22 mouse cellular contexts compared by ENCODE assay signal in the genomic region with DNA sequence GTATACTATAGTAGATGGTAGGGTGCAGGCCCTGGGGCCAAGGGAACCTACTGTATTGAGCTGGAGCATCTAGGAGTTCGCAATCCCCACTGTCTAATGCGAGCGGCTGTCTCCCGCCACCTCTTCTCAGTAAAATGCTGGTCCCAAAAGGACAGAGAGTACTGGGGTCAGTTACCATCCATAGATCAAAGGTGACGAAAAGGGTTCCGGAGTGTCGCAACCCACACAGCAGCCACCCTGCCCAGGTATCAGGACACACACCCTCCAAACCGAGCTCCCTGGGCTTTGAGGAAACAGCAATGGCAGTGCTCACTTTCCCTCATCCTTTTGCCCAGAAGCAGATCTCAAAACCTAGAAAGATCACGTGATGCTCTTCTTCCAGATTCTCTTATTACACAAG.
DNase-seq lines count a peak whose midpoint lies in the region; ATAC-seq lines count a peak whose summit lies in the region.
"Had no signal": no experiment of that assay in that cellular context is flagged by ENCODE, and none has a peak within 500 bp of the region (broad histone marks: within the 10 kb centered on the region; RNA-seq: fewer than 3 reads in every experiment).

No protein-coding gene starts in this region.

- H3K9me3 ChIP-seq in liver, embryonic 11.5 days (ENCODE audit: control insufficient read depth, low read length): no peaks in the 10 kb centered on the region
- no peaks in the 10 kb centered on the region for H3K9me3 ChIP-seq in liver, embryonic 15.5 days (replicated peaks)
- H3K9me3 ChIP-seq in liver, embryonic 16.5 days (replicated peaks; ENCODE audit: control insufficient read depth, low read length): no peaks in the 10 kb centered on the region
- H3K9me3 ChIP-seq: embryonic facial prominence, embryonic 13.5 days; embryonic facial prominence, embryonic 15.5 days; forebrain, embryonic 10.5 days; forebrain, embryonic 12.5 days had no signal

- H3K4me2 ChIP-seq in liver, embryonic 11.5 days: no peak overlapping the region
- H3K4me2 ChIP-seq in liver, embryonic 15.5 days: no peak overlapping the region
- H3K4me2 ChIP-seq in liver, embryonic 16.5 days (ENCODE audit: low read depth, low read length): no peak overlapping the region
- H3K4me2 ChIP-seq: embryonic facial prominence, embryonic 13.5 days; embryonic facial prominence, embryonic 15.5 days; forebrain, embryonic 12.5 days had no signal

- WGBS in liver, embryonic 11.5 days: 81% methylated on average over 9 of the region's 9 CpGs
- WGBS in liver, embryonic 15.5 days (ENCODE audit: insufficient replicate concordance): 64% methylated on average over 9 of the region's 9 CpGs
- 61% methylated on average over 9 of the region's 9 CpGs for WGBS in liver, embryonic 16.5 days (ENCODE audit: insufficient replicate concordance)

- H3K27ac ChIP-seq in liver, embryonic 11.5 days (ENCODE audit: low read depth, low read length): no peak overlapping the region
- no peak overlapping the region for H3K27ac ChIP-seq in liver, embryonic 15.5 days (replicated peaks)
- H3K27ac ChIP-seq in liver, embryonic 16.5 days (ENCODE audit: low read length): no peak overlapping the region
- H3K27ac ChIP-seq: embryonic facial prominence, embryonic 13.5 days; embryonic facial prominence, embryonic 15.5 days; forebrain, embryonic 10.5 days; forebrain, embryonic 12.5 days had no signal

- H3K36me3 ChIP-seq in liver, embryonic 11.5 days (ENCODE audit: control insufficient read depth, insufficient read depth, low read length): no peaks in the 10 kb centered on the region
- H3K36me3 ChIP-seq in liver, embryonic 15.5 days (replicated peaks): no peaks in the 10 kb centered on the region
- H3K36me3 ChIP-seq in liver, embryonic 16.5 days (ENCODE audit: control insufficient read depth, insufficient read depth): no peaks in the 10 kb centered on the region
- H3K36me3 ChIP-seq: embryonic facial prominence, embryonic 13.5 days; embryonic facial prominence, embryonic 15.5 days; forebrain, embryonic 10.5 days; forebrain, embryonic 12.5 days had no signal

- peak; percentile 17 for DNase-seq in liver
- no peak for DNase-seq in liver, embryonic 11.5 days (ENCODE audit: low spot score)
- no peak for DNase-seq in urinary bladder, postnatal 25 days (ENCODE audit: low spot score)
- no peak for DNase-seq in thymus, postnatal 0 days (ENCODE audit: low spot score)
- DNase-seq: adrenal gland, adult 2 months; adrenal gland, postnatal 10 days; adrenal gland, postnatal 25 days; cerebellum, adult 11 months; cerebellum, adult 18-20 months; cerebellum, adult 8-10 months; cerebellum, adult 9-11 months; cerebellum, postnatal 14 days; cerebellum, postnatal 36 days; embryo, embryonic 11 days had no signal

- H3K9ac ChIP-seq in liver, embryonic 11.5 days (ENCODE audit: low read depth, low read length): no peak overlapping the region
- H3K9ac ChIP-seq in liver, embryonic 15.5 days: no peak overlapping the region
- H3K9ac ChIP-seq in liver, embryonic 16.5 days (ENCODE audit: low read depth, low read length): no peak overlapping the region
- H3K9ac ChIP-seq: embryonic facial prominence, embryonic 13.5 days; embryonic facial prominence, embryonic 15.5 days; forebrain, embryonic 12.5 days had no signal

- no peaks in the 10 kb centered on the region for H3K4me1 ChIP-seq in liver, embryonic 11.5 days (replicated peaks; ENCODE audit: control insufficient read depth, insufficient read depth, low read length)
- H3K4me1 ChIP-seq in liver, embryonic 15.5 days (replicated peaks): no peaks in the 10 kb centered on the region
- no peaks in the 10 kb centered on the region for H3K4me1 ChIP-seq in liver, embryonic 16.5 days (ENCODE audit: control insufficient read depth, low read depth, low read length)
- H3K4me1 ChIP-seq: forebrain, embryonic 10.5 days; forebrain, embryonic 12.5 days had no signal

- no peak for ATAC-seq in liver, embryonic 11.5 days (replicated peaks; ENCODE audit: low FRiP score)
- peak; percentile 37; the same call in 1 of the 2 replicates for ATAC-seq in liver, embryonic 15.5 days (ENCODE audit: insufficient read depth)
- ATAC-seq in liver, embryonic 16.5 days (ENCODE audit: low read depth): peak; percentile 65
- ATAC-seq: forebrain, embryonic 14.5 days had no signal

- no peaks in the 10 kb centered on the region for H3K27me3 ChIP-seq in liver, embryonic 11.5 days (replicated peaks; ENCODE audit: control insufficient read depth, insufficient read depth, low read length)
- no peaks in the 10 kb centered on the region for H3K27me3 ChIP-seq in liver, embryonic 15.5 days
- no peaks in the 10 kb centered on the region for H3K27me3 ChIP-seq in liver, embryonic 16.5 days (ENCODE audit: control insufficient read depth, insufficient read depth, low read depth, low read length)
- H3K27me3 ChIP-seq: embryonic facial prominence, embryonic 13.5 days; embryonic facial prominence, embryonic 15.5 days; forebrain, embryonic 12.5 days had no signal

- no peak overlapping the region for H3K4me3 ChIP-seq in liver, embryonic 11.5 days (ENCODE audit: low read depth, low read length)
- no peak overlapping the region for H3K4me3 ChIP-seq in liver, embryonic 15.5 days (replicated peaks)
- H3K4me3 ChIP-seq in liver, embryonic 16.5 days (ENCODE audit: low read depth, low read length): no peak overlapping the region
- H3K4me3 ChIP-seq: embryonic facial prominence, embryonic 13.5 days; embryonic facial prominence, embryonic 15.5 days; erythroblast, embryonic 14.5 days; forebrain, embryonic 10.5 days; forebrain, embryonic 12.5 days had no signal
